Mouse (Mus musculus): Measurements from ENCODE around the gene Lcn8.
A peak's percentile ranks its signal among the peaks of the same experiment; 100 is the strongest.

The Lcn8 gene

GRCm38 (mm10) chr2:25652902-25653301 is at the start of gene Lcn8:
Lcn8 (plus strand) TSS chr2:25653120.
- DNase-seq (ENCODE audit: low spot score in 2 of 2) = no peak

DNA sequence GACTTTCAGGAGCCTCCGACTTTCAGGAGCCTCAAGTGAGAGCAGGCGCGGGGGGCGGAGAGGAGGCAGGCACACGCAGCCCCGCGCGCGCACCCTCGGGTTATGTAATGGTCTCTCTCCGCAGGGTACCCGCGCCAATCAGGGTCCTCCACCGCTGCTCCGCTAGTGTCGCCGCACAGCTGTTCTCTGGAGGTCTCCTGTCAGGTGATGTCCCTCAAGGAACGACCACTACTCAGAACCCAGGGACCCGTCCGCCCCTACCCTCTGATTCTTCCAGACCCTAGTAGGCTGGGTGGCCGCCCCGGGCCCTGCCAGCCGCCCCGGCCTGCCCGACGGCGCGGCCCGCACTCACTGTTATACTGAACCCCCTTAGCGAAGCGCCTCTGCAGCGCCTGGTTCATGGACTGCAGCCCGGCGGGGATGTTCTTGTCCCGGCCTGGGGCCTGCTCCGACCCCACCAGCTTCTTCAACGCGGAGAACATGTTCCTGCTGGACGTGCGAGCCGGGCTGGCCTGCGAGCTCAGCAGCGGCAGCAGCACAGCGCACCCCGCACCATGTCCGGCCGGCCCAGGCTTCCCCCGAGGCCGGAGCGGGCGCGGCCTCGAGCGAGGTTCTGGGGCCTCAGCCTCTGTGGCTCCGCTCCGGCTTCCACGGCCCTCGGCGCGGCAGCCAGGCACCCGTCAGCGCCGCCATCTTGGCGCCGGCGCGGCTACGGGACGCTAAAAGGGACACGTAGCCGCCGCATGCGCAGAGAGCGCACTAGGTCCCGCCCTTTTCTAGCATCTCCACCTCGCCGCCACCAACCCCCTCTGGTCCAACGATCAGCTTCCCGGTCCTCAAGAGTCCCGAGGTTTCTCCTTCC is 44.9 kb upstream of the Lcn8 start, which contains the start of gene Rabl6:
Gene Rabl6 (minus strand): TSS at position 761 of the 862 bp plus-strand sequence.
- peak; percentile 70 to 88 for DNase-seq (ENCODE audit: low spot score in 2 of 2)

GRCm38 (mm10) chr2:25608671-25609070 is 44.2 kb upstream of the Lcn8 start:
- DNase-seq (ENCODE audit: low spot score in 2 of 2) = no peak

- no peak for DNase-seq (ENCODE audit: low spot score in 2 of 2)
Measured at GRCm38 (mm10) chr2:25616398-25616797, 36.5 kb upstream of the Lcn8 start.

GRCm38 (mm10) chr2:25617578-25617977 is 35.3 kb upstream of the Lcn8 start, which contains the start of gene Ccdc183:
Ccdc183 (minus strand) TSS chr2:25617678.
- no peak for DNase-seq (ENCODE audit: low spot score in 2 of 2)

DNA sequence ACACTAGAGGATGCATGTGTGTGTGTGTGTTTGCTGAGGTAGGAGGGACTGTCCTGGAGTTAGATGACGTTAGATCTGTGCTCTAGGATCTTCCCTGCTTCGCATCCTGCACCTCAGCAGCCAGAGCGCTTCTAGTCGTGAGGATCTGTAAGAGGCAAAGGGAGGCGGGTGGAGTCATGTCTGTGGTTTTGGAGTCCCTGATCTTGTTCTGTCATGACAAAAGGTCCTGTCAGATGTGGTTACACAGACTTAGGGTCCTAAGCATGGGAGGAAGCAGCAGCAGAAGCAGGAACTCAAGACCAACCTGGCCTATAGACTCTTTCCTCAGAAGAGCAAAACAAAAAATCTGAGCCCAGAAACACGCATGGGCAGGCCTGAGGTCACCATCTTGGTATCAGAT is 32.5 kb upstream of the Lcn8 start:
- no peak for DNase-seq (ENCODE audit: low spot score in 2 of 2)

- no peak for DNase-seq (ENCODE audit: low spot score in 2 of 2)
Measured at GRCm38 (mm10) chr2:25620852-25621228, 32.1 kb upstream of the Lcn8 start.

DNA sequence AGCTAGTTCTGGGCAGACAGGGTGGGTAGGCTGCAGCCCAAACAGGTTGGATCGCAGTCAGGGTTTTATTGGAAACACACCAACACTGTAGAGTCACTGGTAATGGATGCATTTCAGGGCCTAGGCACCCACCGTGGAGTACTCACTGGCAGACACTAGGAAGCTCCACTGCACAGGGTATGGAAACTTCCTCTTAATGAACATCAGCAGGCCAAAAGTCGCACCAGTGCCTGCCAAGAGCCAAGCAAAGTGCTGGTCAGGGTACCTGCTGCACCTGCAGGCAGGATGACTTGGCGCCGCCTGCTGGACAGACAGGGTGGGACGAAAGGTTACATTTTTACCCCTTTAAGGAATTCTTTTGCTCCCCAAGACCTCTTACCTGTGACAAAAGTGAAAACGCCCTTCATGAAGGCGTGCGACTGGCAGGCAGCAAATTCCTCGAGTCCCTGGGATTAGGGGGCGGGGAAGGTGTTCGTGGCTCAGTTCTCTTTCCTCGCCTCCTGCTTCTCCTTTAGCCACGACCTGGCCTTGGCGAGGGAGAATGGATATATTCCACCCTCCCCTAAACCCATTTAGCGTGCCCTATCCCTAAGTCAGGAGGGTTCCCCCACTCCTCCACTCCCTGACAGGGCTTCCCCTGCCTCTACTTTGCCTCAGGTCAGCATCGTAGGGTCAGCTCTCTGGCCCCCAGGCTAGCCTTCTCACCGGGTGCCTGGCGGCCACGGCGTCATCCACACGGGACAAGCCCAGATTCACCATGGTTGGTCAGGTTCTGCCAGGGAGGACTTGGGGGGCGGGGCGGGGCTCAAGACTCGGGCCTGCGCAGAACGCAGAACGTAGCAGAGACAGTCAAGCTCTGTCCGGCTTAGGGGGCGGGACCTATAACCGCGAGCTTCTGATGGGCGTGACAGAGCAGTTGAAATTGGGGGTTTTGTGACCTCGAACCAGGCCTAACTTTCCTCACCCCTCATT is 31.4 kb upstream of the Lcn8 start, which contains the start of gene Tmem141:
Gene Tmem141 (minus strand): TSS at position 777 of the 972 bp plus-strand sequence.
- DNase-seq (ENCODE audit: low spot score in 2 of 2) = peak; percentile 74 to 80

DNA sequence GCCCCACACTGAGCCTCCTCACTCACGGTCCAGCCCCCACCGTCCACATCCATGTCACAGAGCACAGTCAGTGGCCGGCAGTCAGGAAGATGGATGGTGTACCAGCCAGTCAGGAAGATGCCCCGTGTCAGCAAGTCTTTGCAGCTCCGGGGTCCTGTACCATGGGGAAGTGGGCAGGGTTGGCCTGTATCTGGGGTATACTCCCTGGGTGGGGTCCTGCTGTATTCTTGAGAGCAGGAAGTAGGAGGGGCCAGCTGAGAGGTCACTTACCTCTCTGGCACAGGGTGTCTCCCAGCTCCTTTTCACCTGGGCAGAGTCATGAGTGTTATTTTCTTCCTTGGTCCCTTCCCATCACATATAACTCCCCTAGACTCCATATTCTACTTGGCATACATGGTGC is 26.9 kb upstream of the Lcn8 start:
- DNase-seq (ENCODE audit: low spot score in 2 of 2) = no peak

GRCm38 (mm10) chr2:25627811-25628210 is 25.1 kb upstream of the Lcn8 start, which contains the start of gene Fcna:
Fcna (minus strand) TSS chr2:25628030.
- no peak for DNase-seq (ENCODE audit: low spot score in 2 of 2)

GRCm38 (mm10) chr2:25628738-25629137 is 24.2 kb upstream of the Lcn8 start:
- no peak for DNase-seq (ENCODE audit: low spot score in 2 of 2)

DNA sequence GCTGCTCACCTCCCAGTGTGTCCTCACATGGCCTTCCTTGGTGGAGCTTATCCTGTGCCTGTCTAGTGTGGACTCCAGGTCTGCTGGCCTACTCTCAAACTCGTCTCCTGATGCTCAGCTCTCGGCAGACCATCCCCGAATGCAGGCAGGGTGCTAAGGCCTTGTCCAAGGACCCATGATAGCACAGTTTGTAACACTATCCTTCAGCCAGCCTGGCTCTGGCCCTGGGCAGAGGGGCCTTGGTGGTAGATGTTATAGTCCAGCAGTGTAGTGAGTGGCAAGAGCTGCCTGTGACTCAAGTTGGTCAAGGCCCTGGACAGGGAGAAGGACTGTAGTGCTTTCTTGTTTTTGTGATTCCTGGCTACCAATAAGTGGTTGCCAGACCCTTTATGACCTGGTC is 19.3 kb upstream of the Lcn8 start:
- no peak for DNase-seq (ENCODE audit: low spot score in 2 of 2)

DNA sequence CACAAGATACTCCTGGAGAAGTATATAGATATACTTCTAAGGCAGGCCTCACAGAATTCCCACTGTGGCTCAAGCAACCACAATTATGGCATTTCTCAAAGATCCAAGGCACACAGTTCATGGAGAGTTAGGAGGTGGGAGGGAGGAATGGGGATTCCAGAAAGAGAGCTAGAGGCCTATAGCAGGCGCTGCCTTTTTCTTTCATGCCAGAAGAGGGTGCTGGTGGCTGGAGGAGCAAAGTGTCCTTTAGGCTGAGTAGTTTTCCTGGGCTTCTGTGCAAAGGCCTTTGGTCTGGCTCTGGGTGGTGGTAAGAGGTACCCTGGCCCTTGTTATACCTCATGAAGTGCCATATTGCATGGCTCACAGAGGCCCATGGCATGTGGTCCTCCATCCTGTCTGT is 18.9 kb upstream of the Lcn8 start:
- no peak for DNase-seq (ENCODE audit: low spot score in 2 of 2)

DNA sequence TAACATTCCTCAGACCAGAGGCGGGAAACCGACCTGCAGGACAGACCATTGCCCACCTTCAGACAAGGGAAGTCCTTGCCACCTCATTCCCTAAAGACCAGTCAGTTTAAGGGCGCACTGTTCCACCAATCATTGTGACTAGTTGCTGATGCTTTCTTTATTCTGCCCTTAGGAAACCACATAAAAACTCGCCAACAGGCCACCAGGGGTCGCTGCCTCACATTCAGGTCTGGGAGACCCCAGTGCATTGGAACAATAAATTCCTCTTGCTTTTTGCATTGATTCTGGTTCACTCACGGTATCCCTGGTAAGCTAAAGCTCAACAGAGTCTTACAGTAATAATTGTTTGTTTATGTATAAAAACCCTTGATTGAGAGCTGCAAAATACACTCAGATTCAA is 13.0 kb upstream of the Lcn8 start:
- DNase-seq (ENCODE audit: low spot score in 2 of 2) = peak; percentile 45 to 60

DNA sequence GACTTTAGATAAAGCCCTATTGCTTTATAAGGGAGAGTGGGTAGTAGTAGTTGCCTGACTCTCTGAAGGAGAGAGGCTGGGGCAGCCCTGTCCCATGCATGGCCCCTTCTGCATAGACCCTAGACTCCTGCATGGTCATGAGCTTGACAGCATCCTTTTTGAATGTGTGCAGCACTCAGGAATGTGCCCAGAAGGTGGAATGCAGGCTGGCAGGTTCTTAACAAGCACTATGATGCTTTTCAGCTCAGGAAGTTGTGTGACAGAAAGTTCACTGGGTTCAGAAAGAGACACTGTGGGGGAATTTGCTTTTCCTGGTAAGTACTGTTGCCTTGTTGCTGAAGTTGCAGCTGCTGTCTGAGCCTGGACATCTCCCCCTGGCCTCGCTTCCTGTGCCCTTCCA is 1.6 kb downstream of the Lcn8 start:
- no peak for DNase-seq (ENCODE audit: low spot score in 2 of 2)

DNA sequence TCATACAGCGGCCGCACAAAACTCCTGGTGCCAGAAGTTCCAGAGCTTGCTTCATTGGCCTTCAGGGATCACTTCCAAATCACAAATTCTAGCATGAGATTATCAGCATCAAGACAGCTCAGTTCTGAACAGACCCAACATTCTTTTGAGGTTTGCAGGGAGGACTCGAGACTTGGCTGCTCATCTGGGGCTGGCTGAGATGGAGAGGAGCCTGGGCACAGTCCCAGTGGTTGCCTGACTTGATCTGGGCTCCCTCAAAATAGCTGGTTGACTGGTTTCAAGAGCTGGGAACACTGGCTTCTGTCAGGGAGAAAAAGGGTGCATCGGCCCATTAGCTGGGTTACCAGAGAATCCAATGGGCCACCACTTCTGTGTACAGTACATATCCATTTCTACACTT is 3.8 kb downstream of the Lcn8 start:
- no peak for DNase-seq (ENCODE audit: low spot score in 2 of 2)

GRCm38 (mm10) chr2:25657246-25657645 is 4.3 kb downstream of the Lcn8 start:
- peak in 1 of 2 experiments; percentile 33 for DNase-seq (ENCODE audit: low spot score in 2 of 2)

DNA sequence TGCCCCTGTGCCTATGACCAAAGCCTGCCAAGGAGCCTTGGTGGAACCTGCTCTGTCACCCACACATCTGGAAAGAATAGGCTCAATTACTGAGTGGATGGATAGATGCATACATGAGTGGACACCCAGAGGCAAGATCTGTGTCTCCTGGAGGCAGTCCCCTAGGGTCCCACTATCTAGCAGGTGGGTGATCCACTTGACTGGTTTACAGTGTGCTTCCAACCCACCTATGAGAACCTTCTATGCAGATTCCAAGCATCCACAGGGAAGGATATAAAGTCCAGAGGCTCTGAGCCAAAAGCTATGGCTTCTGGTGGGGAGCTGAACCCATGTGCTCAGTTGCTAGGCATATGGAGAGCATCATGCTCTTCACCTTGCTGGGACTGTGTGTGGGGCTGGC is 4.7 kb downstream of the Lcn8 start, which contains the start of gene Lcn5:
Gene Lcn5 (plus strand): TSS at position 301 of the 400 bp plus-strand sequence.
- no peak for DNase-seq (ENCODE audit: low spot score in 2 of 2)

DNA sequence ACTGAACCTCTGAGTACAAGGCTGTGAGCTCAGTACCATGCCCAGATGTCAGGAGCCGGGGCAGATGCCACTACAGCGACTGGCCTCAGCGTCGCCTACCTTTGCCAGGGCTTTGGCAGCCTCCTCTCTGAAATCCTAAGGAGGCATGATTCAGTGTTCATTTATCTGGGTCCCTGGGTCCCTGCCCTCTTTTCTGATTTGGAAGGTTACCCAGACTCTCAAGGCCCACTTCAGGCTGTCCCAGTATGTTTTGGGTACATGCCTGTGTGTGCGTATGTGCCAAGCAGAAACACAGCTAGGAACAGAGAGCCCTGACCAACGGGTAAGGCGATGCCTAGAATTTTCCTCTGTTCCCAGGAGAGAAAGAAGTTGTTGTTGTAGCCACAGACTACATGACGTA is 7.4 kb downstream of the Lcn8 start:
- DNase-seq (ENCODE audit: low spot score in 2 of 2) = no peak

- no peak for DNase-seq (ENCODE audit: low spot score in 2 of 2)
Measured at GRCm38 (mm10) chr2:25661245-25661970, 8.5 kb downstream of the Lcn8 start.

- peak; percentile 38 to 65 for DNase-seq (ENCODE audit: low spot score in 2 of 2)
Measured at GRCm38 (mm10) chr2:25663511-25663910, 10.6 kb downstream of the Lcn8 start.
